Mouse (Mus musculus): ENCODE data around the gene Gpr137. TPM values are rescaled to one million over a fixed set of nuclear protein-coding genes. Genes with fewer than 3 reads are reported as not detected.

The Gpr137 gene
- polyA plus RNA-seq, 1 experiment from 2014 or later: 18.2 TPM

DNA sequence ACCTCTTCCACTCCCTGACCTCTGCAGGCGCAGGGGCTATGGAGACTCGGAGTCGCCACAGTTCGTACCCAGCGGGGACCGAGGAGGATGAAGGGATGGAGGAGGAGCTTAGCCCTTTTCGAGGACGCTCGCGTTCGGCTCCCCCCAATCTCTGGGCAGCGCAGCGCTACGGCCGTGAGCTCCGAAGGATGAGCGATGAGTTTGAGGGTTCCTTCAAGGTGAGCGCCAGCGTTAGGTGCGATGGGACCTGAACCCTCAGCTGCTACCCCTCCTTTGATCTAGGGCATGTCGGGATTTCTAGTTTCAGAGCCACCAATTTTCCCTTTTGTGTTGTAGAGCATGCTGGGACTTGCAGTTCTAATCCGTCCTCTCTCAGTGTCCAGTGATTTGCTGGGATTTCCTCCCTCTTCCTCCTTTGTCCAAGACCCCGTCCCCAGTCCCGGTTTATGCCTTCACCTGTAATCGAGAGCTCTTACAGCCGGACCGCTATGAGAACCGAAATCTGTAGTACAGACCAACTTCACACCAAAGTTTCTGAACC lies 8.4 kb upstream of the Gpr137 start:
- WGBS: under 1% methylated on average over 28 of the region's 28 CpGs
- ATAC-seq (replicated peaks; ENCODE audit: low FRiP score): peak; percentile 34
- H3K4me2 ChIP-seq: peak overlapping the region; percentile 98
- H3K27me3 ChIP-seq (replicated peaks; ENCODE audit: control insufficient read depth, insufficient read depth, low read length): no peaks in the 10 kb centered on the region
- H3K4me1 ChIP-seq (replicated peaks; ENCODE audit: control insufficient read depth, insufficient read depth, low read length): peaks cover 27% of the 10 kb centered on the region
- H3K9ac ChIP-seq (ENCODE audit: low read depth, low read length): peak overlapping the region; percentile 89
- H3K9me3 ChIP-seq (ENCODE audit: control insufficient read depth, low read length): no peaks in the 10 kb centered on the region
- DNase-seq (ENCODE audit: low spot score): peak; percentile 71
- H3K4me3 ChIP-seq (ENCODE audit: low read depth, low read length): peak overlapping the region; percentile 64
- peaks cover 10% of the 10 kb centered on the region; the same call in 1 of the 2 replicates for H3K36me3 ChIP-seq (ENCODE audit: control insufficient read depth, insufficient read depth, low read length)
- peak overlapping the region; percentile 98 for H3K27ac ChIP-seq (ENCODE audit: low read depth, low read length)

DNA sequence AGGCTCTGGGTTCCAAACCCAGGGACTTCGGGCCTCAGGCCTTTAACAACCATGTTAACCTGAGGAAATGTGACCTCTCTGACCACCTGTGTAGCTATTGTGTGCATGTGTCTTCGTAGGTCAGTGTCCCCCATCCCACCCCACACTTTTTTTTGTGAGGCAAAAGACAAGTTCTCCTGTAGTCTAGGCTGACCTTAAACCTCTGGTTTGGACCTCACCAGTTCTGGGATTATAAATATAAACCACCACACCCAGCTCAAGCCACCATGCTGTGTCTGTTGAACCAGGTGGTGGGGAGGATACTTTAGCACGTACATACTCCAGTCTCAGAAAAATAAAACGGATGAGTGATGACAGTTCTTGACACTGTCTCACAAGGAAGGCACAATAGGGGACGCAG lies 7.7 kb upstream of the Gpr137 start:
- WGBS: 62% methylated on average over 5 of the region's 5 CpGs
- Histone ChIP-seq H3K27me3 (replicated peaks; ENCODE audit: control insufficient read depth, insufficient read depth, low read length) (no peaks in the 10 kb centered on the region), H3K4me2 (peak overlapping the region; percentile 98), H3K4me3 (ENCODE audit: low read depth, low read length) (peak overlapping the region; percentile 64), H3K27ac (ENCODE audit: low read depth, low read length) (no peak overlapping the region), H3K4me1 (replicated peaks; ENCODE audit: control insufficient read depth, insufficient read depth, low read length) (peaks cover 27% of the 10 kb centered on the region), H3K9ac (ENCODE audit: low read depth, low read length) (peak overlapping the region; percentile 89), H3K9me3 (ENCODE audit: control insufficient read depth, low read length) (no peaks in the 10 kb centered on the region), H3K36me3 (ENCODE audit: control insufficient read depth, insufficient read depth, low read length) (peaks cover 9% of the 10 kb centered on the region; the same call in 1 of the 2 replicates)
- DNase-seq (ENCODE audit: low spot score) (no peak), ATAC-seq (replicated peaks; ENCODE audit: low FRiP score) (no peak)

DNA sequence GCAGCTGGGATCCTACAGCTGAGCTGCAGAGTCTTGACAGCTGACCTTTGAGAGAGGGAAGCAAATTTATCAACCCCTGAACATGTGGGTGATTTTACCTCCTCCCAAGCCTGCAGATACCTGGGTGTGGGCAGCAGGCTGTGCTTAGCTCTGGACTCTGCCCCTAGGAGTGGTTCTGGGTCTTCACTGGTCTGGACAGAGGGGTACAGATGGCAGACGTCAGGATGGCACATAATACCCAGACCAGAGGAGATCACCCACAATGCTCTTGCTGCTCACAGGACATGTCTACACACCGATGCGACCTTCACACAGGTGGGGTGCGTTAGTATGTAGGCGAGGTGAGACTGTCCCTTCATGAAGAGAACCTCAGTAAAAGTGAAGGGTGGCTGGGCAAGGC lies 7.3 kb upstream of the Gpr137 start:
- no peaks in the 10 kb centered on the region for H3K27me3 ChIP-seq (replicated peaks; ENCODE audit: control insufficient read depth, insufficient read depth, low read length)
- H3K4me3 ChIP-seq (ENCODE audit: low read depth, low read length): no peak overlapping the region
- peaks cover 6% of the 10 kb centered on the region; the same call in 1 of the 2 replicates for H3K36me3 ChIP-seq (ENCODE audit: control insufficient read depth, insufficient read depth, low read length)
- DNase-seq (ENCODE audit: low spot score): no peak
- no peak for ATAC-seq (replicated peaks; ENCODE audit: low FRiP score)
- no peak overlapping the region for H3K27ac ChIP-seq (ENCODE audit: low read depth, low read length)
- 0 out of 2 replicates have a peak overlapping the region, but pooled peaks have one; percentile 1 for H3K9ac ChIP-seq (ENCODE audit: low read depth, low read length)
- peaks cover 27% of the 10 kb centered on the region for H3K4me1 ChIP-seq (replicated peaks; ENCODE audit: control insufficient read depth, insufficient read depth, low read length)
- no peaks in the 10 kb centered on the region for H3K9me3 ChIP-seq (ENCODE audit: control insufficient read depth, low read length)
- 88% methylated on average over 5 of the region's 5 CpGs for WGBS
- peak overlapping the region; percentile 98 for H3K4me2 ChIP-seq

DNA sequence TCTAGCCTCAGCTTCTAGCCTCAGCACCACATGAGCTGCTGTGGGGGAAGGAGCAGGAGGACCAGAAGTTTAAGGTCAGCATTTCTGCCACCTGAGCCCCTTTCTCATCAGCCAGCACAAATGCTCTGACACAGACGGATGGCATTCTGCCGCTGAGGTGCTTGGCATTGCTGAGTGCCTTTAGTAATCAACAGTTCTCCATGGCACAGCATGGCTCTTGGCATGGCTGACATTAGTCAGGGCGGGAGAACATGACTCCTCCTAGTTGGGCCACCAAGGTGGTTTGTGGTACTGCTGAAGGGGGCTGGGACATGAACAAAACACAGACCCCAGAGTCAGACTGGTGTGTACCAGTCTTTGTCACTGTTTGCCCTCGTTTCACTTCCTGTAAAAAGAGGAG lies 5.9 kb upstream of the Gpr137 start:
- no peak for ATAC-seq (replicated peaks; ENCODE audit: low FRiP score)
- Histone ChIP-seq H3K27ac (ENCODE audit: low read depth, low read length) (no peak overlapping the region), H3K4me1 (replicated peaks; ENCODE audit: control insufficient read depth, insufficient read depth, low read length) (peaks cover 26% of the 10 kb centered on the region), H3K9me3 (ENCODE audit: control insufficient read depth, low read length) (no peaks in the 10 kb centered on the region), H3K36me3 (ENCODE audit: control insufficient read depth, insufficient read depth, low read length) (0 out of 2 replicates have a peak, but pooled peaks cover 3% of the 10 kb centered on the region), H3K4me2 (no peak overlapping the region), H3K9ac (ENCODE audit: low read depth, low read length) (no peak overlapping the region), H3K4me3 (ENCODE audit: low read depth, low read length) (no peak overlapping the region), H3K27me3 (replicated peaks; ENCODE audit: control insufficient read depth, insufficient read depth, low read length) (no peaks in the 10 kb centered on the region)
- WGBS: 83% methylated on average over 4 of the region's 4 CpGs
- DNase-seq (ENCODE audit: low spot score): no peak

DNA sequence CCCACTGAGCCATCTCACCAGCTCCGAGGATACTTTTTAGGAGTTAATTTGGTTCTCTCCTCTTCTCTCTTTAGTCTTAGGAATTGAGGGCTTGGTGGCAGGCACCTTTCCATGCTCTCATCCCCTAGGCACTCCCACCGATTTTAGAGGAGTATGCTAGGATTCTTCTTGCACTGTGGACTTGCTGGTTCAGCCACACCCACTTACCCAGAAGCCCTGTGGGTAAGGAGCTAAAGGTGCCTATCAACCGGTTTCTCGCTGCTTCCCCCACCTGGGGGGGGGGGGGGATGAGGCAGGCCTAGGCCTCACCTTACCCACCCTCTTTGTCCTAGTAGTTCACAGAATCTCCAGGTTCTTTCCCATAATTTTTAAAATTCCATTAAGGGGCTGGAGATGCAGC lies 5.5 kb upstream of the Gpr137 start:
- Histone ChIP-seq H3K9me3 (ENCODE audit: control insufficient read depth, low read length) (no peaks in the 10 kb centered on the region), H3K4me3 (ENCODE audit: low read depth, low read length) (no peak overlapping the region), H3K9ac (ENCODE audit: low read depth, low read length) (no peak overlapping the region), H3K4me2 (no peak overlapping the region), H3K27ac (ENCODE audit: low read depth, low read length) (no peak overlapping the region), H3K36me3 (ENCODE audit: control insufficient read depth, insufficient read depth, low read length) (0 out of 2 replicates have a peak, but pooled peaks cover 3% of the 10 kb centered on the region), H3K27me3 (replicated peaks; ENCODE audit: control insufficient read depth, insufficient read depth, low read length) (no peaks in the 10 kb centered on the region), H3K4me1 (replicated peaks; ENCODE audit: control insufficient read depth, insufficient read depth, low read length) (peaks cover 26% of the 10 kb centered on the region)
- ATAC-seq (replicated peaks; ENCODE audit: low FRiP score): no peak
- no peak for DNase-seq (ENCODE audit: low spot score)
- 56% methylated on average over 4 of the region's 4 CpGs for WGBS

DNA sequence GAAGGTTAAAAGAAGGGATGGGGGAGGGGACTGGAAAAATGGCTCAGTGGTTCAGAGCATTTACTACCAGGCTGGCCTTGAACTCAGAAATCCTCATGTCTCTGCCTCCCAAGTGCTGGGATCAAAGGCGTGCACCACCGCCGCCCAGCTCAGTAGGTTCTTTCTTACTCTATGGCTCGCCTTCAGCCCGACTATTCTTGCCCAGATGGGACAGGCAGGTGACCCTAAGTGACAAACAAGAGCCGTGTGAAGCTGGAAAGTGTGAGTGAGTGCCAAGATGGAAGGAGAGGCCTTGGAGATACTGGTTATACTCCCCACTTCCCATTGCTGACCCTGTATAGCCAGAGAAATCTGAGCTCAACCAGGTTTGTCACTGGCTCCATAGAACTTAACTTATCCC lies 1.4 kb upstream of the Gpr137 start:
- H3K4me2 ChIP-seq: no peak overlapping the region
- 88% methylated on average over 6 of the region's 6 CpGs for WGBS
- 0 out of 2 replicates have a peak, but pooled peaks cover 3% of the 10 kb centered on the region for H3K36me3 ChIP-seq (ENCODE audit: control insufficient read depth, insufficient read depth, low read length)
- ATAC-seq (replicated peaks; ENCODE audit: low FRiP score): no peak
- H3K4me3 ChIP-seq (ENCODE audit: low read depth, low read length): no peak overlapping the region
- peaks cover 16% of the 10 kb centered on the region for H3K4me1 ChIP-seq (replicated peaks; ENCODE audit: control insufficient read depth, insufficient read depth, low read length)
- H3K9me3 ChIP-seq (ENCODE audit: control insufficient read depth, low read length): no peaks in the 10 kb centered on the region
- no peaks in the 10 kb centered on the region for H3K27me3 ChIP-seq (replicated peaks; ENCODE audit: control insufficient read depth, insufficient read depth, low read length)
- H3K9ac ChIP-seq (ENCODE audit: low read depth, low read length): no peak overlapping the region
- H3K27ac ChIP-seq (ENCODE audit: low read depth, low read length): no peak overlapping the region
- DNase-seq (ENCODE audit: low spot score): no peak

DNA sequence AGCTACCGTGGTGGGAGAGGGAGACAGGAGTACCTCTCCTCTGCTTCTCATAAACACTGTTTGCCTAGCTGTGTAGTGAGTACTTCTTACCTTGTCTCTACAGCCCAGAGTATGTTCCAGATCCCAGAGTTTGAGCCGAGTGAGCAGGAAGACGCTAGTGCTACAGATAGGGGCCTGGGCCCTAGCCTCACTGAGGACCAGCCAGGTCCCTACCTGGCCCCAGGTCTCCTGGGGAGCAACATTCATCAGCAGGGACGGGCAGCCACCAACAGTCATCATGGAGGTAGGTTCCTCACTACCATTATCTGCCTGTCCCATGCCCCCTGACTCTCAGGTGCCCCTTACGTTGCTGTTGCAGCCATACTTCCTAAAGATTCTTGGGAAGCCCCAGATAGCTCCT lies 484 bp upstream of the Gpr137 start:
- WGBS: 25% methylated on average over 5 of the region's 5 CpGs
- no peak for DNase-seq (ENCODE audit: low spot score)
- 0 out of 2 replicates have a peak, but pooled peaks cover 3% of the 10 kb centered on the region for H3K36me3 ChIP-seq (ENCODE audit: control insufficient read depth, insufficient read depth, low read length)
- H3K9ac ChIP-seq (ENCODE audit: low read depth, low read length): peak overlapping the region; percentile 83
- H3K4me1 ChIP-seq (replicated peaks; ENCODE audit: control insufficient read depth, insufficient read depth, low read length): peaks cover 16% of the 10 kb centered on the region
- H3K27ac ChIP-seq (ENCODE audit: low read depth, low read length): peak overlapping the region; percentile 87
- no peaks in the 10 kb centered on the region for H3K9me3 ChIP-seq (ENCODE audit: control insufficient read depth, low read length)
- no peaks in the 10 kb centered on the region for H3K27me3 ChIP-seq (replicated peaks; ENCODE audit: control insufficient read depth, insufficient read depth, low read length)
- H3K4me2 ChIP-seq: peak overlapping the region; percentile 96
- ATAC-seq (replicated peaks; ENCODE audit: low FRiP score): peak; percentile 11; the same call in 1 of the 2 replicates
- peak overlapping the region; percentile 70 for H3K4me3 ChIP-seq (ENCODE audit: low read depth, low read length)

DNA sequence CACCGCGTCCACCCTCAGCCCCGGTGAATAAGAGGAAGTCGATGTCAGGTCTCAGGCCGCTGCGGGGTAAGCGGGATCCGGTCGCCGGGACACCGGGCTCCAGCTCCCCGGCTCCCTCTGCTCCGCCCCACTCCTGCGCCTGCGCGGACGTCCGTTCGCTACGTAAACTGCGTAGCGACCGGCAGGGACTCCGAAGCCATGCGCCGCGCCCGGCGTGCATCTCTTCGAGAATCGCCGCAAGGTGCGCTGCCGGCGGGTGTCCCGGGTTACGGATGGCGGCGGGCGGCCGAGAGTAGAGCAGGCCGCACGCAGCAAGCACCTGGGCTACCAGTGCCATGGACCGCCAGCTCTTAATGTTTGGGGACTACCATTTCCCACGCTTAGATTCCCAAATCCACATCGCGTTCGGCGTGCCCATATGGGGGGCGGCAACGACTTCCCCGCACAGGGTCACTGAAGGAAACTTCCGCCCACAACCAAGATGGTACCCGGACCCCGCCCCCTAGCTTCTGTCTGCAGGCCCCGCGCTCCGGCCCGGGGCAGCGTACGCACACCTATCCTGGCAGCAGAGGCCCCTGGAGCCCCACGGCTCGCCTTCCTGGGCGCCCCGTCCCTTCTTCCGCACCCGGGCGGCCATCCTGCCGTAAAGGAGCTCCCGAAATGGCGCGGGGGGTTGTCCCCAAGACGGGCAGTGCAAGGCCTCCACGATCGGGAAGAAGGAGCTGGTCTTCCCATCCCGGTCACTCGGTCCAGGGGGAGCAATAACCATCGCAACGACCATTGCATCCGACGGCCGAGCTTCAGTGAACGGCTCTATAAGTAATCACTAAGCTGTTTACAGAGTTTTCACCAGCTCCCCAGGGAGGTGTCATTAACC lies 670 bp downstream of the Gpr137 start, which contains the start of gene Bad:
Bad (plus strand) TSS at position 490 of the 877 bp plus-strand sequence.
- Histone ChIP-seq H3K9me3 (ENCODE audit: control insufficient read depth, low read length) (no peaks in the 10 kb centered on the region), H3K4me3 (ENCODE audit: low read depth, low read length) (peak within 1 kb of the TSS; percentile 70), H3K4me2 (peak within 1 kb of the TSS; percentile 96), H3K27ac (ENCODE audit: low read depth, low read length) (peak within 1 kb of the TSS; percentile 87), H3K4me1 (replicated peaks; ENCODE audit: control insufficient read depth, insufficient read depth, low read length) (peaks cover 16% of the 10 kb centered on the region), H3K27me3 (replicated peaks; ENCODE audit: control insufficient read depth, insufficient read depth, low read length) (no peaks in the 10 kb centered on the region), H3K9ac (ENCODE audit: low read depth, low read length) (peak within 1 kb of the TSS; percentile 83), H3K36me3 (ENCODE audit: control insufficient read depth, insufficient read depth, low read length) (0 out of 2 replicates have a peak, but pooled peaks cover 3% of the 10 kb centered on the region)
- peak; percentile 80 for ATAC-seq (replicated peaks; ENCODE audit: low FRiP score)
- under 1% methylated on average over 83 of the region's 83 CpGs for WGBS
- peak; percentile 94 for DNase-seq (ENCODE audit: low spot score)
